Mouse (Mus musculus) NIH3T3 (cell line): ENCODE data around the gene Myo18a.

Source experiments
- DNase-seq: peaks from one replicate; pipeline ENCODE4 v3.0.0-alpha.2; 2012; ENCODE audit warnings: low read depth

Myo18a gene

DNA sequence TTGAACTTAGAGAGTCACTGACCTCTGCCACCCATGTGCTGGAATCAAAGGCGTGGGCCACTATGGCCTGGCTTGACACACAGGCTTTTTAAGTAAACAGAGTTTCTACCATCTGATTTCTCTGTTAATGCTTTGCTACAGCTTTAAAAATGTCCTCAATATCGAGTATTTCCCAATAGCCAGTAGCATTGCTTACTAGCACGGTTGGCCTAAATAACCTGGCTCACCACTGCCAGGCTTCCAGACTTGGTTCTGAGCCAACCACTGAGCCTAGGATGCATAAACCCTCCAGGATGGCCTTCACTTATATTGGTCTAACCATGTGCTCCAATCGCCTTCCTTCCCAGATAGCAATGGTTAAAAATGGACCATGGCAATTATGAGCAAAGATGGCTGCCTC is 137.7 kb downstream of the Myo18a start:
- peak; percentile 22 for DNase-seq

DNA sequence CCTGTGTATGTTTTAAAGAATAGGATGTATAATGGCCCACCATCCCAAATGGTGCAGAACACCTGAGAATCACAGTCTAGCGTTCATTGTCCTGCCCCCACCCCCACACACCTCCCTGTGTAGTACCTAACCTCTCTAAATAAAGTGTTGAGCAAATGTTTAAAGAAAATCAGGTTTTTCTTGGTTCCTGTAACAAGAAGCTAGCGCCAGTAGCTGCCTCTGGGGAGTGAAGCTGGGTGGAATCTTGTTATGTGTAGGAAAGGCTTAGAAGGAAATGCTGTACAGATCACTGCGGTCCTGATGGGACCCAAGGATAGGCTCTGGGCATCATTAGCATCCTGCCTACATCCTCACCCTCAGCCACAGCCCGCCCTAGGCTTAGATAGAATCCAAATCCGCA is 138.3 kb downstream of the Myo18a start:
- no peak for DNase-seq

DNA sequence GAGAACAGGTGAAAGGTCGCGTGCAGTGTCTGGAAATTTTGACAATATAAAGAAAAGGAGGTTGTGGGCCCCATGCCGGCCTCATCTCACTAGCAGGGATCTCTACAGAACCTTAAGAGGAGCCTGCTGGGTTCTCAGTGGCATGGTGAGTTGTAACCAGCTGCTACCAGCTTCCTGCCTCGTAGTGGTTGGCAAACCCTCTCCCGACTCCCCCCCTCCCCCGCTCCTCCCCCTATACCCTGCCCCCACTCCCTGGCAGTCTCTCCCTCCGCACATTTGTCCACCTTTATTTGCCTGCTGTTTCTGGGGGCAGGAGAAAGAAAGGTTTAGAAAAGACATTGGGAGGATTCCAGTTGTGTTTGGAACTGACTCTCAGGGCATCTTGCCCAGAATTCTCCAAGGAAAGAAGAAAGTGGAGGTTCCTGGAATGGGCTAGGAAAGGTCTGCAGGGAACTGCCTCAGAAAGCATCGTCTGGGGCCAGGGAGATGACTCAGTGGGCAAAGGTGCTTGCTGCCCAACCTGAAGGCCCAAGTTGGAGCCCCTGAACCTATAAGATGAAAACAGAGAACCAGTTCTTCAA is 138.8 kb downstream of the Myo18a start:
- DNase-seq = peak; percentile 67

DNA sequence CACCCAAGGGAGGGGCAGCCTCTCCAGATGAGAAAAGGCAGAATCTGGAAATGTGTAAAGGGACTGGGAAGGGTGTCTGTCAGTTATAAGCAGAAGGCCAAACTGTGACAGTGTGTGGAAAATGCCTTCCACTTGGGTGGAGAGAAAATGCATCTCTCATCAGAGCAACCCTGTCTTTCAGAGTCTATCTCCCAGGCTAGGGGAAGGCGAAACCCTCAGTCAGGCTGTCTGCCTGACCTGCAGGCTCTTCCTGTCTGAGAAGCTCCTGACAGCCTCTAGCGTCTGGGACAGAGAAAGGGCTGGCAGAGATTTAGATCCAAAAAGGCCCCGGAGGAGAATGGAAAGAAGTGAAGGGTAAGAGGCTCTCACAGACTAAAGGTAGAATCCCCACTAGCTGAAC is 140.7 kb downstream of the Myo18a start:
- no peak for DNase-seq

DNA sequence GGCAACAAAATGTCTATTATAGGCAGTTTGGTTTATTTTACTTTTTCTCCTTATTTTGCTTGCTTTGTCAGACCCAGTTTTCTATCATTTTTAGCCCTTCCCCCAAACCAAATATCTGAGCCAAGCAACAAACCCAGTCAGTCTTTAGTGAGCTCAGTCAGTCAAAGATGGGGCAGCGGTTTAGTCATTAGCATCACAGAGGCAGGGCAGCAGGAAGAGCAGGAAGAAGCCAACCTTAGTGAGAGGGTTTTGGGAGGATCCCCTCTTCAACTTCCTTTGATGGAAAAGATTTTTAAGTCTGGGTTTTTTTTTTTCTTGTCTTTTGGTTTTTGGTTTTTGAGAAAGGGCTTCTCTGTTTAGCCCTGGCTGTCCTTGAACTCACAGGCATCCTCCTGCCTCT is 141.7 kb downstream of the Myo18a start:
- DNase-seq = no peak

DNA sequence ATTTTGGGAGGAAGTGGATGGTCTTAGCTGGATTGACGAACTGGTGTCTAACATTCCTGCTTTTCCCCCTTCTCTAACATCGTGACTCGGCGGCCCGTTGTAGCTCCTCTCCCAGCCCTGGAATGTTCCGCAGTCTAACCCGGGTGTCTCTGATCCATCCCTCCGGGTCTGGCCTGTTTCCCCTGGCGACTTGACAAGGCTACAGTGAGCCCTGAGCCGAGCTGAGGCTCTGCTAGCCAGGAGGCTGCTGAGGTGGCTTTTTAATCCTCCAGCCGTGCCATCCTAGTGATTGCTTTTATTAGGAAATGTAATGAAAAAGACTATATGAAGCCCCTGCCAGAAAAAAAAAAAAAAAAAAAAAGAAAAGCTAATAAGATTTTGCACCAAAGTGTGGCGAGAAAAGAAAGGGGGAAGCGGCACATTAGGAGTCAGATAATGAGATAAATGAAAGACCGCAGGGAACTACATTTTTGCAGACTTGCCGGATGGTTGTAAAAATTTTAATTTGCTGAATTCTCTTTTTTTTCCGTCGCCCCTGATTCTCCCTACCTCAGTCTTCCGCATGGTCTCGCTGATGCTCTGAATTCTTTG is 143.1 kb downstream of the Myo18a start:
- DNase-seq = peak; percentile 28

DNA sequence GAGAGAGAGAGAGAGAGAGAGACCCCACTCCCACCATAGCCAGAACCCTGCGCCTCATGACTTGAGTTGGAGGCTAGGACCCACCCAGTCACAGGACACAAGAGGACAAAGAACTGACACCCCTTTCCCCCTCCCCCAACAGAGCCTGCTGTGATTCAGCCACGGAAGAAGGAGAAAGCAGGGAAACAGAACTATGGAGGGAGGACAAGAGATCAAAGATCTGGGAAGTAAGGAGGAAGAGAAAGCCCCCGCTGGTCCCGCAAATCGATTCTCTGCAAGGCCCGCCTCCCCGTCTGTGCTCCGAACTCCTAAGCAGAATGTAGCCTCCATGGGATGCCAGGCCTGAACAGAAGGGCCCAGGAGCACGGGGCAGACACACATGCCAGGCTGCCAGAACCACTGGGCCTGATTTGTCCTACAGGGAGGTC is 143.7 kb downstream of the Myo18a start:
- no peak for DNase-seq

DNA sequence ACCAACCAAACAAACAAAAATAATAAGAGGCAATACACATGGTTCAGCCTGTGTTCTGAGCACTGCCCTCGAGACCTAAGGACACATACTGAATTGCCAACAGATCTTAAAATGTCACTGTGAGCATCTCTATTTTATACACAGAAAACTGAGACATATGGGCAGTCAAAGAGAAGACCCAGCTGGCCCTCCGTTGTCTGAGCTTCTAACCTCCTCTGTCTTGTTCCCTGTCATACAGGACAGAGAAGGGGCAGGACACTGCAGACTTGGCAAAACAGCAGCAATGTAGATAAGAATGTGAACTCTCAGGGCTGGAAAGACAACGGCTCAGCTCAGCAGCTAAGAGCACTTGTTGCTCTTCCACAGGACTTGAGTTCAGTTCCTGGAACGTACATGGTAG is 145.4 kb downstream of the Myo18a start:
- no peak for DNase-seq

DNA sequence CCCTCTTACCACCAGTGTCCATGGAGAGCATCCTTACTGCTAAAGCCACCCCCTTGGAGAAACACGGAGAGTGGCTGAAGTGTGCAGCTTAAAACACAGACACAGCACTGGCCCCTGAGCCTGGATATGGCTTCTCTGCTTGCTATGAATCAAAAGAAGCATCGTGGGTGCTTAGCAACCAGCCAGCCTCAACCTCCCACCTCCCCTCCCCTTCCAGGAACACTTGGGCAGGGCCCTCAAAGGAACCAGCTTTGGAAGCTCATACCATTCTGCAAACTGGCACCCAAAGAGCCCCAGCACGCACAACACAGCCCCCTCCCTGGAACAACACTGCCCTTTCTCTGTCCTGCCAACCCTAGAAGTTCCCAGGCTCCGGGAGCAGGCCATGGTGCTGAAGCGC is 146.3 kb downstream of the Myo18a start:
- DNase-seq = peak; percentile 26

DNA sequence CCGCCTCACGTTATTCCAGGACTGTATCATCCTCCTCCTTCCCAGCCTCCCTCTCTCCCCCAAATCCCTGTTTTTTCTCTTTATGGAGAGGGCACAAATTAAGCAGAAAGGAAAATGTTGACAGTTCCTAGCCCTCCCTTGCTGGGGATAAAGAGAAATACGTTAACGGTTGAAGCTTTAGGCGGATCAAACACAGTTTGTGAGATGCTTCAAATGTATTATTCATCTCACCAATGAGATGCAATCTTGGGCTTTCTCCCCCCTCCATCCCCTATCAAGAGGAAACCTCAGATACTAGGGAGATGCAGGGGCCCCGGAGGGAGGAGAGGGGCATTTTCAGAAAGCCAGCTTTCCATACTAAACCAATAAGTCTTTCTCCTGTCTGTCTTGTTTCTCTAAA is 146.7 kb downstream of the Myo18a start:
- no peak for DNase-seq

DNA sequence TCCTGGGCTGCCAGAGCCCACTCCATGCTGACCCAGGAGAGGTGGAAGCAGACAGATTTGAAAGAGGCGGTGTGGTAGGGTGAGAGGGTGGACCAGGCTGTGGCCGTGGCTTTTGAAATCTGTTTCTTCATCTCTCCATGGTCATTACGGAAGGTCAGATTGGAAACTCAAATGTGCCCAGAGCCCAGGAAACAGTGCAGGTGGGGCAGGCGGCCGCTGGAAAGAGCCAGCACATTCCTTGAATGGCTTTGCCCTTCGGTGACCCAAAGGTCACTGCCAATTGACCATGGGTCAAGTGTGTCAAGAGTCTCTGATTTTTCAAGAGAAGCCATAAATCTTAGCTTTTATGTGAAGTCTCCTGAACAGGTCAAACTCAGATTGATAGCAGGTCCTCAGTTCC is 150.5 kb downstream of the Myo18a start:
- DNase-seq = no peak

DNA sequence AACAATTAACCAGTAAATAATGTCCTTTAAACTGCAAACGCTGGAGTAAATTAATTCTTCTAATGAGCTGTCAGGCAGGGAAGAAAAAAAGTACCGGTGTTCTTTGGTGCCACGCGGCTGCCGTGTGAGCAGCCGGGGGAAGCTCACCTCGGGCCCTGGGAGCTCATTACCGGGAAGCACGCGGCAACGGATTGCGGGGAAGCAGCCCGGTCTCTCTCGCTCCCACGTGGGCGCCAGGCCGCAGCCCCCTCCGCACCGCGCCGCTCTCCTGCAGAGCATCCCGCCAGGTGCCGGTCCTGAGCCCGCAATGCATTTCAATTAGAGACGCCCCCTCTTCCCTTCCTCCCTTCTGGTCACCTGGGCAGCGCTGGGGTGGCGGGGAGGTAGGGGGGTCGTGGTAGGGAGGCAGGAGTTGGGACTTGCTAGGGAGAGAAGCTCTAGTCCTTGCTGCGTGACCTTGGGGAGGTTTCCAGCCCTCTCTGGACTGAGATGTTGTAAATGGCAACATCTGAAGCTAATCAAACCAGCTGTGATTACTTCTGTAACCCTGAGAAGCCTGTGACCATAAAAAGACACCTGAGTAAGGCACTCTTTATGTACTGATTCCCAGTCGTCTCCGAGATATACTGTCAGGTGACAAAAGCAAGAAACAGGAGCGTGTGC is 151.7 kb downstream of the Myo18a start:
- no peak for DNase-seq
